Mouse (Mus musculus) hindlimb bud, embryonic 11.5 days (tissue): ENCODE results near the gene Lta.

Experiments
- DNase-seq: peaks from one replicate; pipeline ENCODE4 v3.0.0-alpha.2; 2012; ENCODE audit warnings: low read depth, low spot score; ENCODE audit errors: extremely low spot score

The Lta gene

GRCm38 (mm10) chr17:35187345-35187744 lies 17.8 kb downstream of the Lta start:
- no peak for DNase-seq

- no peak for DNase-seq
These were observed 18.5 kb downstream of the Lta start for GRCm38 (mm10) chr17:35186681-35187080.

- no peak for DNase-seq
These were observed 19.2 kb downstream of the Lta start for GRCm38 (mm10) chr17:35185639-35186611.

- no peak for DNase-seq
These were observed 25.1 kb downstream of the Lta start for GRCm38 (mm10) chr17:35180093-35180492.

- DNase-seq, result no peak
These were observed 26.6 kb downstream of the Lta start for GRCm38 (mm10) chr17:35178528-35178927.

GRCm38 (mm10) chr17:35175968-35176367 lies 29.2 kb downstream of the Lta start, which contains the start of gene Aif1:
TSS of gene Aif1 (minus strand) at chr17:35176068.
- no peak for DNase-seq

- no peak for DNase-seq
These were observed 29.8 kb downstream of the Lta start for GRCm38 (mm10) chr17:35175382-35175781.

- no peak for DNase-seq
These were observed 30.8 kb downstream of the Lta start for GRCm38 (mm10) chr17:35174201-35174977.

GRCm38 (mm10) chr17:35173329-35173728 lies 31.8 kb downstream of the Lta start:
- no peak for DNase-seq

GRCm38 (mm10) chr17:35172445-35173234 lies 32.5 kb downstream of the Lta start:
- DNase-seq, result no peak

GRCm38 (mm10) chr17:35168541-35169207 lies 36.5 kb downstream of the Lta start:
- DNase-seq, result no peak

GRCm38 (mm10) chr17:35167794-35168193 lies 37.4 kb downstream of the Lta start:
- DNase-seq, result no peak

- DNase-seq, result no peak
These were observed 38.7 kb downstream of the Lta start for GRCm38 (mm10) chr17:35166352-35167035.

- DNase-seq, result no peak
These were observed 39.5 kb downstream of the Lta start for GRCm38 (mm10) chr17:35165451-35166155.

- peak; percentile 93 for DNase-seq
These were observed 40.3 kb downstream of the Lta start, which contains the start of gene Prrc2a for GRCm38 (mm10) chr17:35164568-35165450. TSS of gene Prrc2a (minus strand) at chr17:35164897.

GRCm38 (mm10) chr17:35164218-35164567 lies 41.0 kb downstream of the Lta start:
- no peak for DNase-seq

- no peak for DNase-seq
These were observed 41.6 kb downstream of the Lta start for GRCm38 (mm10) chr17:35163326-35164081.

- DNase-seq, result no peak
These were observed 42.4 kb downstream of the Lta start for GRCm38 (mm10) chr17:35162730-35163129.
